Mouse (Mus musculus): ENCODE data around the gene Mylk. TPM values are rescaled to one million over a fixed set of nuclear protein-coding genes. Genes with fewer than 3 reads are reported as not detected.
"Not testable (repeated sequence)": the region's sequence is repeated elsewhere in the genome, so short reads cannot be mapped to it uniquely, and the experiment has no call there.

Gene Mylk
- polyA plus RNA-seq, 1 experiment from 2014 or later = 334 TPM

- not testable (repeated sequence) for ATAC-seq (replicated peaks; ENCODE audit: low FRiP score, low TSS enrichment, low read depth); H3K4me2 ChIP-seq (ENCODE audit: low read length); H3K4me1 ChIP-seq (replicated peaks; ENCODE audit: control insufficient read depth, insufficient read depth, low read length); H3K27ac ChIP-seq (ENCODE audit: low read depth); H3K4me3 ChIP-seq (ENCODE audit: low read depth, low read length); DNase-seq (ENCODE audit: low spot score); H3K36me3 ChIP-seq (ENCODE audit: control insufficient read depth, insufficient read depth, low read length); H3K27me3 ChIP-seq (replicated peaks; ENCODE audit: control insufficient read depth, insufficient read depth, low read length); H3K9me3 ChIP-seq (ENCODE audit: control insufficient read depth, low read length); H3K9ac ChIP-seq (ENCODE audit: low read length)
These were observed 68.2 kb downstream of the Mylk start for GRCm38 (mm10) chr16:34813161-34813560.

DNA sequence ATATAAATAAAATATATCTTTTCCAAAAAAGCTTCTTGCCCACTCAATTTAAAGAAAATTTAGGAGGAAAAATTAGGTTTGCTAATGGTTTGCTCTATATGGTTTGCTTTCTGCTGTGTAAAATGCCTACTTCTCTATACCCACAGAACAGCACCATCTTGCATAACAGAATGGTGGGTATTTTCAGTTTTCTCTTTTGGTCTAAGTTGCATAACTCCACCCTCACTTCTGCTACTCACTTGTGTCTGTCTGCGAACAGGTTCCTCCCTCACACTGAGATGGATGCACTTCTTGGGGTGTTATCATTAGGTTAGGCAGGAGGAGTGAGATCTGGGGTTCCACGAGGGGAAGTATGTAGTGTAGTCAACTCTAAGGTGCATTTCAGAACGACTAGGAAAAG is 68.6 kb downstream of the Mylk start:
- ATAC-seq (replicated peaks; ENCODE audit: low FRiP score, low TSS enrichment, low read depth) = no peak
- Histone ChIP-seq H3K4me3 (ENCODE audit: low read depth, low read length) (no peak overlapping the region), H3K36me3 (ENCODE audit: control insufficient read depth, insufficient read depth, low read length) (no peaks in the 10 kb centered on the region), H3K4me1 (replicated peaks; ENCODE audit: control insufficient read depth, insufficient read depth, low read length) (no peaks in the 10 kb centered on the region), H3K9ac (ENCODE audit: low read length) (no peak overlapping the region), H3K9me3 (ENCODE audit: control insufficient read depth, low read length) (0 out of 2 replicates have a peak, but pooled peaks cover 3% of the 10 kb centered on the region), H3K27me3 (replicated peaks; ENCODE audit: control insufficient read depth, insufficient read depth, low read length) (no peaks in the 10 kb centered on the region), H3K27ac (ENCODE audit: low read depth) (no peak overlapping the region), H3K4me2 (ENCODE audit: low read length) (no peak overlapping the region)
- WGBS = 74% methylated on average over 3 of the region's 3 CpGs
- no peak for DNase-seq (ENCODE audit: low spot score)

DNA sequence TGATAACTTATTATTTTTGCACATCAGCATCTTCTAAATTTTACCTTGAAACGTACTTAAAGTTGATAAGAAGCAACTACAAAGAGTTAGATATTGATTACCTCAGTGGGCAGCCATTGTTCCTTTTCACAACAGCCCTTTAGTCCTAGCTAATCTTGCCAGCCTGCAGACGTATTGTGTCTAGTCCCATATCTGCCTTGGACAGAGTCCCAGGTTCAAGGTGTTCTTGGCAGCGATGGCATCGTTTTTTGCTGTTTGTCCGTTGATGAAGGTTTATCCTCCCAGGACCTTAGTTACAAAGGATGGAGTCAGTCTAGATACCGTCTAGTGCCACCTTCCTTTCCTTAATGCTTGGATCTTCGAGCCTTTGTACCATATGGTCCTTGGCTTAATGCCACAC is 69.6 kb downstream of the Mylk start:
- 87% methylated on average over 7 of the region's 7 CpGs for WGBS
- Histone ChIP-seq H3K27ac (ENCODE audit: low read depth) (no peak overlapping the region), H3K9me3 (ENCODE audit: control insufficient read depth, low read length) (0 out of 2 replicates have a peak, but pooled peaks cover 3% of the 10 kb centered on the region), H3K9ac (ENCODE audit: low read length) (no peak overlapping the region), H3K36me3 (ENCODE audit: control insufficient read depth, insufficient read depth, low read length) (no peaks in the 10 kb centered on the region), H3K4me2 (ENCODE audit: low read length) (no peak overlapping the region), H3K4me1 (replicated peaks; ENCODE audit: control insufficient read depth, insufficient read depth, low read length) (no peaks in the 10 kb centered on the region), H3K27me3 (replicated peaks; ENCODE audit: control insufficient read depth, insufficient read depth, low read length) (no peaks in the 10 kb centered on the region), H3K4me3 (ENCODE audit: low read depth, low read length) (no peak overlapping the region)
- no peak for ATAC-seq (replicated peaks; ENCODE audit: low FRiP score, low TSS enrichment, low read depth)
- DNase-seq (ENCODE audit: low spot score) = no peak

DNA sequence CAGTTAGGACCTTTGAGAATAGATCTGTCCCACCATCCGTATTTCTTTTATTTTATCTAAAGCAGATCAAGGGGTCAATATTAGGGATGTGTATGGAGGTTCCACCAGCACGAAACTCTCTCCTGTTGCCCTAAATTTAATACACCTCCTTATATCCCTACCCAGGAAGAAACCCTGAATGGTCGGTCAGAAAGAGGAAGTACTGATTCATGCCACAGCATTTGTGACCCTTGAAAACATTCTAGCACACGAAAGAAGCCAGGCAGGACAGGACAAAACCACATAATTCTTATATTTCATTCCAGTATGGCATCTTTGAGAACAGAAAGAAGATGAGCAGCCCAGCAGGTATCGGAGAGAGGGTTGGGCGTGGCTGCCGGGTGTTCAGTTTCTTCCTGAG is 71.5 kb downstream of the Mylk start:
- Histone ChIP-seq H3K4me2 (ENCODE audit: low read length) (no peak overlapping the region), H3K4me1 (replicated peaks; ENCODE audit: control insufficient read depth, insufficient read depth, low read length) (no peaks in the 10 kb centered on the region), H3K4me3 (ENCODE audit: low read depth, low read length) (no peak overlapping the region), H3K9me3 (ENCODE audit: control insufficient read depth, low read length) (no peaks in the 10 kb centered on the region), H3K36me3 (ENCODE audit: control insufficient read depth, insufficient read depth, low read length) (no peaks in the 10 kb centered on the region), H3K27me3 (replicated peaks; ENCODE audit: control insufficient read depth, insufficient read depth, low read length) (no peaks in the 10 kb centered on the region), H3K27ac (ENCODE audit: low read depth) (no peak overlapping the region), H3K9ac (ENCODE audit: low read length) (no peak overlapping the region)
- DNase-seq (ENCODE audit: low spot score) (no peak), ATAC-seq (replicated peaks; ENCODE audit: low FRiP score, low TSS enrichment, low read depth) (no peak)
- 85% methylated on average over 7 of the region's 7 CpGs for WGBS

- H3K9me3 ChIP-seq (ENCODE audit: control insufficient read depth, low read length) = no peaks in the 10 kb centered on the region
- no peak overlapping the region for H3K4me2 ChIP-seq (ENCODE audit: low read length)
- no peak overlapping the region for H3K9ac ChIP-seq (ENCODE audit: low read length)
- whole genome bisulfite sequencing = 52% methylated on average over 7 of the region's 7 CpGs
- no peaks in the 10 kb centered on the region for H3K27me3 ChIP-seq (replicated peaks; ENCODE audit: control insufficient read depth, insufficient read depth, low read length)
- H3K4me1 ChIP-seq (replicated peaks; ENCODE audit: control insufficient read depth, insufficient read depth, low read length) = no peaks in the 10 kb centered on the region
- no peaks in the 10 kb centered on the region for H3K36me3 ChIP-seq (ENCODE audit: control insufficient read depth, insufficient read depth, low read length)
- no peak for DNase-seq (ENCODE audit: low spot score)
- H3K4me3 ChIP-seq (ENCODE audit: low read depth, low read length) = no peak overlapping the region
- no peak for ATAC-seq (replicated peaks; ENCODE audit: low FRiP score, low TSS enrichment, low read depth)
- no peak overlapping the region for H3K27ac ChIP-seq (ENCODE audit: low read depth)
These were observed 80.2 kb downstream of the Mylk start for GRCm38 (mm10) chr16:34825111-34825744.

DNA sequence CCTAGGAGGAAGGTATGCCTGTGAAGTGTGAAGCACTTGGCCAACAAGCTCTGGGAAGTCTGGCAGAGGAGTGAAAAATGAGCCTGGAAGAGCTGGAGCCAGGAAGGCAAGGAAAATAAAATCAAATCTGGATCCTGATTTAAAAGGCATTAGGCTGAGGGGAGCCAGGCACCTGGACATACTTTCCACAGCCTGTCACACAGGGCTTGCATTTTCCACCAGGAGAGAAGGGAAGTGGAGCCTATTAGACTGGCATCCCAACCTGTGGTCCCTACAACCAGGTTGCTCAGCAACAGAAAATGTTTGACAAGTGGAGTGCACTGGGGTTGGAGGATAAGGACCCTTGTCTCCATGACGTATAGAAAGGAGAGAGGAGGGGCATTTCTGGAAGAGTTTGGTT is 89.5 kb downstream of the Mylk start:
- DNase-seq (ENCODE audit: low spot score) (no peak), ATAC-seq (replicated peaks; ENCODE audit: low FRiP score, low TSS enrichment, low read depth) (no peak)
- H3K36me3 ChIP-seq (ENCODE audit: control insufficient read depth, insufficient read depth, low read length) = no peaks in the 10 kb centered on the region
- no peaks in the 10 kb centered on the region for H3K9me3 ChIP-seq (ENCODE audit: control insufficient read depth, low read length)
- no peaks in the 10 kb centered on the region for H3K4me1 ChIP-seq (replicated peaks; ENCODE audit: control insufficient read depth, insufficient read depth, low read length)
- H3K9ac ChIP-seq (ENCODE audit: low read length) = no peak overlapping the region
- no peak overlapping the region for H3K27ac ChIP-seq (ENCODE audit: low read depth)
- no peak overlapping the region for H3K4me2 ChIP-seq (ENCODE audit: low read length)
- 35% methylated on average over 1 of the region's 1 CpGs for WGBS
- H3K27me3 ChIP-seq (replicated peaks; ENCODE audit: control insufficient read depth, insufficient read depth, low read length) = no peaks in the 10 kb centered on the region
- no peak overlapping the region for H3K4me3 ChIP-seq (ENCODE audit: low read depth, low read length)

- Histone ChIP-seq H3K9ac (ENCODE audit: low read length) (no peak overlapping the region), H3K4me3 (ENCODE audit: low read depth, low read length) (no peak overlapping the region), H3K4me1 (replicated peaks; ENCODE audit: control insufficient read depth, insufficient read depth, low read length) (no peaks in the 10 kb centered on the region), H3K27ac (ENCODE audit: low read depth) (no peak overlapping the region), H3K27me3 (replicated peaks; ENCODE audit: control insufficient read depth, insufficient read depth, low read length) (no peaks in the 10 kb centered on the region), H3K36me3 (ENCODE audit: control insufficient read depth, insufficient read depth, low read length) (no peaks in the 10 kb centered on the region), H3K9me3 (ENCODE audit: control insufficient read depth, low read length) (no peaks in the 10 kb centered on the region), H3K4me2 (ENCODE audit: low read length) (no peak overlapping the region)
- DNase-seq (ENCODE audit: low spot score) (no peak), ATAC-seq (replicated peaks; ENCODE audit: low FRiP score, low TSS enrichment, low read depth) (no peak)
- 73% methylated on average over 7 of the region's 7 CpGs for WGBS
These were observed 94.1 kb downstream of the Mylk start for GRCm38 (mm10) chr16:34839004-34839703.

GRCm38 (mm10) chr16:34839704-34840331 is 94.8 kb downstream of the Mylk start:
- ATAC-seq (replicated peaks; ENCODE audit: low FRiP score, low TSS enrichment, low read depth) = no peak

More at GRCm38 (mm10) chr16:34839704-34840331, 94.8 kb downstream of the Mylk start:
- H3K4me2 ChIP-seq (ENCODE audit: low read length) = no peak overlapping the region
- no peaks in the 10 kb centered on the region for H3K9me3 ChIP-seq (ENCODE audit: control insufficient read depth, low read length)
- H3K27me3 ChIP-seq (replicated peaks; ENCODE audit: control insufficient read depth, insufficient read depth, low read length) = no peaks in the 10 kb centered on the region
- H3K4me1 ChIP-seq (replicated peaks; ENCODE audit: control insufficient read depth, insufficient read depth, low read length) = no peaks in the 10 kb centered on the region
- no peak overlapping the region for H3K4me3 ChIP-seq (ENCODE audit: low read depth, low read length)
- no peak for DNase-seq (ENCODE audit: low spot score)
- H3K36me3 ChIP-seq (ENCODE audit: control insufficient read depth, insufficient read depth, low read length) = no peaks in the 10 kb centered on the region
- WGBS = 79% methylated on average over 7 of the region's 7 CpGs
- H3K27ac ChIP-seq (ENCODE audit: low read depth) = no peak overlapping the region
- no peak overlapping the region for H3K9ac ChIP-seq (ENCODE audit: low read length)

Data from intestine, embryonic 14.5 days (tissue).